Mouse (Mus musculus): ENCODE results near the gene Zranb3. TPM values are rescaled to one million over a fixed set of nuclear protein-coding genes. Genes with fewer than 3 reads are reported as not detected.
"Not testable (repeated sequence)": the region's sequence is repeated elsewhere in the genome, so short reads cannot be mapped to it uniquely, and the experiment has no call there.

Zranb3 gene
- total RNA-seq, 2 experiments from 2014 or later: 5.6 to 5.7 TPM

DNA sequence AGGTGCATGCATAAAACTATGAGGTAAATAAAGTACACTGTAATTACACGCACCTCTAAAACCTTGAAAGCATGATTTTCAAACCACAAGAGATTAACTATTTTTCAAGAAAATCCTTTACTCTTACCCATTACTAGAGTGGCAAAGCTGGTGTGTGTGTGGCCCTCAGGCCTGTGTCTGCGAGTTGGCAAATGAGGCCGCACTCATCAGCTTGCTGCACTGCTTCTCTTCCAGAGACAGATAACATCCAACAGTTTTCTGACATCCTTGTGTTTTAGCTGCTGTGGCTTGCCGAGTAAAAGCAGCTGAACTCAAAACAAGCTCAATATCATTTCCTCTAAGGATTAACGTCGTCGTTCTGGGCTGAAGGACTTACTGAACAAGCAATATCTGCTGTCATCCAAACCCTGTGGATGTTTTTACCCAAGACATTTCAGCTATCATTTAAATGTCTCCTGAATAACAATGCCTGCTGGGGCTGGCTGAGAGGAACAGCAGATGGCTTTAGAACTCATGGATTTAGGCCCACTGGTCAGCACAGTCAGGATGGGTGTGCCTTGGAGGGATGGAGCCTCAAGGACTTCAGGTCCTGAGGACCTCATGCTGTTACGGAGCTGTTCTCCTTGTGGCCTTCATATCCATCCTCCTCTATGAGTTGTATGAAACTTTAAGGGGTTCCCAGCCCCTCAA lies 42.0 kb downstream of the Zranb3 start:
- DNase-seq (ENCODE audit: low spot score): no peak

GRCm38 (mm10) chr1:128058625-128059024 lies 44.2 kb downstream of the Zranb3 start:
- no peak for DNase-seq (ENCODE audit: low spot score)

DNA sequence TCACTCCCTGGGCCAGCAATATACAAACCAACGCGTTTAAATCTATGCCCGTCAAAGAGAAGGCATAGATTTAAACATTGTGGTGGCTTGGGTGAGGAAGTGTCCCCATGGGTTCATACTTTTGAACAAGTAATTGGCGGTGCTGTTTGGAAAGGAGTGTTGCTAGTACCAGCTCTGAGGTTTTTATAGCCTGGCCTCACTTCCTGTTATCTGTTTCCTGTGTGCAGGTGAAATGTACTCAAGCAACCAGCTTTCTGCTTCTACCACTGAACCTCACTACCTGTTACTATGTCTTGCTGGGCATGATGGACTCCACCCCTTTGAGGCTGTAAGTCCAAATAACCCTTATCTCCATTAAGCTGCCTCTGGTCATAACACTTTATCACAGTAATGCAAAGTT lies 45.6 kb downstream of the Zranb3 start:
- DNase-seq (ENCODE audit: low spot score): no peak

- no peak for DNase-seq (ENCODE audit: low spot score)
These were observed 55.9 kb downstream of the Zranb3 start for GRCm38 (mm10) chr1:128046920-128047319.

GRCm38 (mm10) chr1:128046455-128046854 lies 56.4 kb downstream of the Zranb3 start:
- DNase-seq (ENCODE audit: low spot score): no peak

- no peak for DNase-seq (ENCODE audit: low spot score)
These were observed 58.7 kb downstream of the Zranb3 start for GRCm38 (mm10) chr1:128044181-128044580.

DNA sequence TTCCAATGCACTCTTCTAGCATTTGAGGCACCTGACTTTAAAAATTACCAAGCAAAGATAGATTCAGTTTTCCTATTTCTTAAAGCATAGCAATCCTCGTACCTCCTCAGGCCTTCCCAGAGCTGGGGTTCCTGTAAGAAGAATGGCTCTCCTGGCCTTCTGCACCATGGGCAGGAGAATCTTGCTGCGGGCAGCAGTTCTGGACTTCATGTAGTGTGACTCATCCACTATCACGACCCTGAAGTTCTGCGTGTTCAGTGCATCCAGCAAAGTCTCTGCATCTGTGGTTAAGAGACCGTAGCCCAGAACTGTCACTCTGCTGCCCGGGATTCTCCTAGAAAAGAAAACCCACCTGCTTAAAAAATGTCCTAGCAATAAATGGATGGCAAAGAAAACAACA lies 66.6 kb downstream of the Zranb3 start:
- DNase-seq (ENCODE audit: low spot score): no peak

GRCm38 (mm10) chr1:128032123-128032522 lies 70.7 kb downstream of the Zranb3 start:
- no peak for DNase-seq (ENCODE audit: low spot score)

DNA sequence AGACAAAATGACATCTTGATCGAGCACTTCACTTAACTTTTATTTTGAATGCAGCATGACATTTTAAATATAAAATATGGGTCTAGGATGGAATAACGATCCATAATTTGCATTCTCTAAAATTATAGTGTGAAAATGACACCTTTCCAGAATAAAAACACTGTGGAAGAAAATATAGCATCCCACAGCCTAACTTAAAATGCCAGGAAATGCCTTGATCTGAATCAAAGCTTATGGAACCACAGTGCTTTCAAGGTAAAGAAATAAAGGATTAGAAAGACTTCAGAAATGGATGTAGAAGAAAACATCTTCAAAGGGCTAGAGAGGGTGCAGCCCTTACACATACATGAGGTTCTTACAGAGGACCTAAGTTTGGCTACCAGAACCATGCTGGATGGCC lies 71.3 kb downstream of the Zranb3 start:
- DNase-seq (ENCODE audit: low spot score): no peak

- DNase-seq (ENCODE audit: low spot score): no peak
These were observed 78.3 kb downstream of the Zranb3 start for GRCm38 (mm10) chr1:128024363-128025114.

DNA sequence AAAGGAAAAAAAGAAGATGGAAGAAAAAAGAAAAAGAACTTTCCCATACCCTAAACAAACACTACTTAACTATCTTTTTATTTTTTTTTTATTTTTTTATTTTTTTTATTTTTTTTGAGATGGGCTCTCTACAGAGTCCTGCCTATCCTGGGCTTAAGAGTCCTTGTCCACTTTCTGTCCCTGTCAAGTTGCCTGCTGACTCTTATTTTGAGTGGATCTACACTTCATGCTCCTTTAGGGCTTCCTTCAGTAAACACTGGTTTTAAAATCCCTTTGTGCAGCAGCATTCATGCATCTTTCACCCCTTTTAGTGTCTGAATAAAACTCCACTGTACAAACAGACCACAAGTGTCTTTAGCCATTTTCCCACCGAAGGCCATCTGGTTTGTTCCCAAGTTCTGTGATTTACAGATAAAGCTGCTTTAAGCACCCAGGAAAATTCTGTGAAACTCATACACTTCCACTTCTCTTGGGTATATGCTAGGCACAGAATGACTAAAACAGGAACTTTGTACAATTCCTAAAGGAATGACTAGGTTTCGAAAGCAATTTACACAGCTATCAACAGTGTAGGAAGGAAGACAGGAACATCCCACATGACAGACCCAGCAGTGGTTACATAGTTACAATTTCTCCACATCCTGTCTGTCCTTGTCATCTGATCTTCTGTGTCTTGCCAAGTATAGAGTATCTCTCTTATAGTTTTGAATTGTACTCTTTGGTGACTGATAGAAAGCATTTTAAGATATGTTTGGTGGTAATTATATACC lies 82.7 kb downstream of the Zranb3 start:
- DNase-seq (ENCODE audit: low spot score): no peak

DNA sequence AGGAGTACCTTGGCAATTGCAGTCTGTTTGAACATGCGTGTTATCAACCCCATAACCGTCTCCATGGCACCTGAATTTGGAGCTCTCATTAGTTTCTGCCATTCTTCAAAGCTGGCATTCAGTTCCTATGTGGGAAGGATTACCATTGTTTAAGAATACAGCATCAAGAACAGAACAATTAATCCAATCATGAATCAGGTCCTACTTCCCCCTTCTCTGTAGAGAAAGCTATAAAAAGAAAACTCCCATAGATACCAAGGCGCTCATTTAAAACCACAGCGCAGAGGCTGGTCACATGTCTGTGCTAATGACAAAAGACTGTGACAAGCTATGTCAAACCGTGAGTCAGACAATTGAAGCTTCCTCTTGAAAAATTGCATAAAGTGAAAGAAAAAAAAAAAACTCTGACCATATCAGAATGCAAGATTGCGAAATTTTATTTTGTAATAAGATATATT lies 86.8 kb downstream of the Zranb3 start:
- no peak for DNase-seq (ENCODE audit: low spot score)

GRCm38 (mm10) chr1:128013698-128014386 lies 89.0 kb downstream of the Zranb3 start:
- DNase-seq (ENCODE audit: low spot score): no peak

GRCm38 (mm10) chr1:128009751-128010150 lies 93.1 kb downstream of the Zranb3 start:
- DNase-seq (ENCODE audit: low spot score): no peak

DNA sequence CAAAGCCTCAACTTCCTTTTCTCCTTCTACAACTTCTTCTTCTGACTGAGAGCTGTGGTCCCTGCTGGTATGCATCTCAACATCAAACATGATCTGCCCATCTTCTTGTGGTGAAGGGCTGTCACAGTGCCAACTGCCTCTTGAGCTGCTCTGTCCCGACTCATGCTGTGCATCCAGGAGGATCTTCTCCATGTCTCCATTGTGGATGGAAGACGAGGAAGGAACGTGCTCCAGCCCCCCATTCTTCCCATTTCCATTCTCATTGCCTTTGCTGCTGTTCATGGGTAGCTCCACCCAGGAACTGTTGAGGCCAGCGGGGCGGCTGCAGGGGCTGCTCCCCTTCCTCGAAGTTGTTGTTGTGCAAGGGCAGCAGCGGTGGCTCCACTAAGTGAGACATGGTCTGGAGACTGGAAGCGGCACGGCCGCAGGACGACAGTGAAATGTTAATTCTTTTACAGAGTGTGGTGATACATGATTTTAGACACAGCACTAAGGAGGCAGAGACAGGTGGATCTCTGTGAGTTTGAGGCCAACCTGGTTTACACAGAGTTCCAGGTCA lies 96.7 kb downstream of the Zranb3 start:
- not testable (repeated sequence) for DNase-seq (ENCODE audit: low spot score)

DNA sequence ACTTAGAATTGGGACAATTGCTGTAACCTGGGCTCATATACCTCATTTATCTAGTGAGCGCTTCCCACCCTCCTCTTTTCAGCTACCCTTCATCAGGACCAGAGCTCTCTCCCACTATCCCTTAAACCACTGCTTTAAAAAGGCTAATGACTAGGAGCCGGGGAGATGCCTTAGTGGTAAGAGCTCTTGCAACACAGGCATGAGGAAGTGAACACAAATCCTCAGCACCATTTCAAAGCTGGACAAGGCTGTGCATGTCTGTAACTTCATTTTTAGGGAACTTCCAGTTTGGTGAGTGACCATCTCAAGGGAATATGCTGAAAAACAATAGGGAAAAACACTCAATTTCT lies 98.5 kb downstream of the Zranb3 start:
- no peak for DNase-seq (ENCODE audit: low spot score)

DNA sequence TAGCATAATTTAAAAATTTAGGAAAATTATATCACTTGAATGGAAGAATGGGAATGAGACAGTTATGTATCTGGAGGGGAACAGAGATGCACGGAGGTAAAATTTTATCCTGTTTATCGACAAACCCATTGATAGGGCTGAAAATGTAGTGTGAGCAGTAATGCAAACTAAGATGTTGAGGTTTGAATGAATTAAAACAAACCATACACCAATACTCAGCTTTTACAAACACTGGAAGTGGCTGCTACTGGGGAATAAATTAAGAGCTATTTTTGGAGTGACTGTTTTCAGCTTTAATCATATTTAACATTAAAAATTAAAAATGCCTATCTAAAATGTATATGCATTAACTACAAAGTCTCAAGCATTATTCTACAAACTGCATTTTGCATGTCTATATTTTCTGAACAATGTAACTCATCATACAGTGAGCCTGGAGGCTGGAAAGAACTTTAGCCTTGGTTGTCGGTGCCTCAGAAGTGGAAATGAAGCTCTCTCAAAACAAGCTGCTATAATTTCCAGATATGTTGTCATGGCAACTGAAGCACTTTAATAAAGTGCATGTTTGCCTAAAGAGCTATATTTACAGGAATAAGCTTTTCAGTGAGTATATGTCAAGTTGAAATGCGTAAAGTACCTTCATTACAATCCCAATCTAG lies 99.0 kb downstream of the Zranb3 start:
- no peak for DNase-seq (ENCODE audit: low spot score)

GRCm38 (mm10) chr1:128002159-128002558 lies 100.7 kb downstream of the Zranb3 start:
- no peak for DNase-seq (ENCODE audit: low spot score)

GRCm38 (mm10) chr1:128000931-128001330 lies 101.9 kb downstream of the Zranb3 start:
- not testable (repeated sequence) for DNase-seq (ENCODE audit: low spot score)

DNA sequence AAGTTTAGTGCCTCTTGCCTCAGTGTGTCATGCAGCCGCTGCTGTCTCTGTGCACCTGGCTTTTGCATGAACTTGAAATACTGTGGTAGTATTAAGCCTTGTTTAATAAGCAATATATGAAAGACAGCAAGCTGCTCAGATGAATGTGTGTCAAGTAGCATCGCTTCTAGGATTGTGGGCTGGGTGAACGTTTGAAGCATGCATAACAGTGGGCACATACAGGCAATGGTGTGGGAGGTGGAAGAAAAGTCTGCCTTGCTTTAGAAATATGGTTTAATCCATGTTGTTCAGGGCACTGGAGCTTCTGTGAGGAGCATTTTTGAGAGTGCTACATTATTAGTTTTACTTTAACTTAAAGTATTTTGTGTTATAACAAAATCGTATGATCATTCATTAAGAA lies 109.0 kb downstream of the Zranb3 start:
- DNase-seq (ENCODE audit: low spot score): no peak
